Mouse (Mus musculus) heart, adult 18-20 months (tissue): Measurements from ENCODE around the gene Ccdc88a. TPM values are rescaled to one million over a fixed set of nuclear protein-coding genes. Genes with fewer than 3 reads are reported as not detected.

Experiments used
- DNase-seq, 2 experiments: peaks; one replicate each; pipeline ENCODE4 v3.0.0; 2021 to 2022; ENCODE audit warnings: mixed read lengths in 1 of 2
- total RNA-seq, 2 experiments: library from RNA; stranded (reverse); gene quantifications; 2 replicates each; pipeline ENCODE4 v1.2.3; 2021

Gene Ccdc88a
- total RNA-seq, 2 experiments from 2014 or later = 7.3 to 8.6 TPM

DNA sequence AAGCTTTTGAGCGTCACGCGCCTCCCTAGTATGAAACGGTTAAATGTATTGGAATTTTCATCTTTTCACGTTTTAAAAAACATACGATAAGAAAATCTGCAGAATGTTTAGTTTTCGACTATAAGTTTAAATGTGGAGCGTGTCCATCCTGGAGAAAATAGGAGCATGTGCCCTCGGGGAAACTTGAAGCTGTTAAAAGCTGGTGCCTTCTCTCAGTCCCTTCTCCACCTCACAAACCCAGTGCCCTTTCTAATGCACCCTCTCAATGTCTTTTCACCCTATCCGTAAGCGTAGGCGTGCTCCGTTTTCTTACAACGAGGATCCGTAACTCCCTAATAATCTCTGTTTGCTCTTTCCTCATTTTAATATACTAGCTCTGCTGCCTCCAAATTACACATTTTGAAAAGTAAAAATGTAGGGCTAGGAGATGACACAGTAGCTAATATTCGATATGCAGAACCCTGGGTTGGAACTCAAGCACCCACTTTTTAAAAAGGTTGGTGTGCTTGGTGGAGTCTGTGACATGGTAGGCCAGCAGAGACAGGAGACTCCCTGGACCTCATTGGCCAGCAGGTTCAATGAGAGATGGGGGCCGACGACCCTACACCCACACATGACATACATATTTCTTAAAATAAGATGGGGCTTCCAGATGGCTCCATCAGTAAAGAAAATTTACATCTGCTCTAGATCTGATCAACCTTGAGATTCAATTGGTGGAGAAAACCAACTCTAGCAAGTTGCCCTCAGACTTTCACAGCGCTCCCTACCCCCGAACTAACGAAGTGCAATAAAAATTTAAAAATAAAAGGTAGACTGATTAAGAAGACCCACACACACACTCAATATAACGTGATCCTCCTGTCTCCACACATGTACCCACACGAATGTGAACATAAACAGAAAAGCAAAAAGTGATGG lies 175.3 kb downstream of the Ccdc88a start:
- no peak for DNase-seq

- peak in 1 of 2 experiments; percentile 37 for DNase-seq
These were observed 175.9 kb downstream of the Ccdc88a start for GRCm38 (mm10) chr11:29549425-29549778.

Other genes with a start within 250 kb of the Ccdc88a start
- 10 to 100 TPM; 26.3 to 27.0 TPM for gene Pnpt1, start 242.9 kb upstream of the Ccdc88a start, total RNA-seq
- gene Ppp4r3b, start 200.8 kb upstream of the Ccdc88a start, total RNA-seq = 10 to 100 TPM; 27.6 to 36.5 TPM
- gene Cfap36, start 126.2 kb upstream of the Ccdc88a start, total RNA-seq = 10 to 100 TPM; 13.7 to 17.4 TPM
- gene Prorsd1, start 141.4 kb downstream of the Ccdc88a start, total RNA-seq = 10 to 100 TPM; 22.8 to 26.5 TPM
- 10 to 100 TPM; 59.2 to 63.6 TPM for gene Mtif2, start 152.8 kb downstream of the Ccdc88a start, total RNA-seq
- gene Clhc1, start 174.3 kb downstream of the Ccdc88a start, total RNA-seq = not detected
- gene Rps27a, start 174.5 kb downstream of the Ccdc88a start, total RNA-seq = 100 to 1,000 TPM; 497 to 519 TPM